Mouse (Mus musculus) kidney, adult 8-10 months (tissue): ENCODE results near the gene Ranbp3l.

Experiments
- DNase-seq, 2 experiments: peaks; one replicate each; pipeline ENCODE4 v3.0.0; 2022

Gene Ranbp3l

GRCm38 (mm10) chr15:9071556-9072544 is 104.1 kb downstream of the Ranbp3l start:
- DNase-seq: peak; percentile 24 to 55

GRCm38 (mm10) chr15:9072630-9073029 is 104.9 kb downstream of the Ranbp3l start:
- DNase-seq: peak in 1 of 2 experiments; percentile 39

- no peak for DNase-seq
These were observed 105.4 kb downstream of the Ranbp3l start for GRCm38 (mm10) chr15:9073067-9073608.

- no peak for DNase-seq
These were observed 105.9 kb downstream of the Ranbp3l start for GRCm38 (mm10) chr15:9073684-9074083.

- DNase-seq: peak in 1 of 2 experiments; percentile 33
These were observed 106.4 kb downstream of the Ranbp3l start for GRCm38 (mm10) chr15:9074139-9074538.

GRCm38 (mm10) chr15:9074671-9075070 is 106.9 kb downstream of the Ranbp3l start:
- peak; percentile 32 to 53 for DNase-seq

- DNase-seq: no peak
These were observed 108.0 kb downstream of the Ranbp3l start for GRCm38 (mm10) chr15:9075608-9076200.

- no peak for DNase-seq
These were observed 110.9 kb downstream of the Ranbp3l start for GRCm38 (mm10) chr15:9078481-9079300.

- no peak for DNase-seq
These were observed 111.9 kb downstream of the Ranbp3l start for GRCm38 (mm10) chr15:9079626-9080025.

- no peak for DNase-seq
These were observed 112.5 kb downstream of the Ranbp3l start for GRCm38 (mm10) chr15:9080206-9080605.

GRCm38 (mm10) chr15:9081294-9081693 is 113.5 kb downstream of the Ranbp3l start:
- no peak for DNase-seq

GRCm38 (mm10) chr15:9082753-9083152 is 115.0 kb downstream of the Ranbp3l start:
- peak; percentile 43 to 45 for DNase-seq

- DNase-seq: no peak
These were observed 119.1 kb downstream of the Ranbp3l start for GRCm38 (mm10) chr15:9086813-9087212.

- DNase-seq: no peak
These were observed 119.7 kb downstream of the Ranbp3l start for GRCm38 (mm10) chr15:9087421-9087820.

GRCm38 (mm10) chr15:9087895-9088682 is 120.3 kb downstream of the Ranbp3l start:
- no peak for DNase-seq

- no peak for DNase-seq
These were observed 120.9 kb downstream of the Ranbp3l start for GRCm38 (mm10) chr15:9088683-9089072.

- DNase-seq: no peak
These were observed 121.5 kb downstream of the Ranbp3l start for GRCm38 (mm10) chr15:9089136-9089720.

GRCm38 (mm10) chr15:9090662-9091061 is 122.9 kb downstream of the Ranbp3l start:
- no peak for DNase-seq

GRCm38 (mm10) chr15:9093598-9094365 is 126.0 kb downstream of the Ranbp3l start:
- DNase-seq: no peak

GRCm38 (mm10) chr15:9094366-9094750 is 126.6 kb downstream of the Ranbp3l start:
- no peak for DNase-seq

GRCm38 (mm10) chr15:9096865-9097264 is 129.1 kb downstream of the Ranbp3l start:
- no peak for DNase-seq
